Mouse (Mus musculus) midbrain, embryonic 11.5 days (tissue): ENCODE measurements around the gene Rtkn2. TPM values are rescaled to one million over a fixed set of nuclear protein-coding genes. Genes with fewer than 3 reads are reported as not detected.

ENCODE experiments used
- ATAC-seq: fragments of 200-750 bp; cut with Nextera tagmentation; 2 replicates; pipeline ENCODE4 v1.8.0; 2017; ENCODE audit warnings: moderate TSS enrichment, moderate library complexity; ENCODE audit not compliant: low FRiP score
- DNase-seq: peaks from one replicate; pipeline ENCODE4 v3.0.0; 2015; ENCODE audit warnings: low spot score; ENCODE audit errors: missing footprints
- H3K27ac ChIP-seq: fragments of 300-500 bp; sonication (generic); 2 replicates; pipeline ENCODE4 v1.5.1; 2014; ENCODE audit warnings: low read depth, low read length
- H3K27me3 ChIP-seq: fragments of 300-500 bp; sonication (generic); 2 replicates; pipeline ENCODE4 v1.6.1; 2014; ENCODE audit warnings: mild to moderate bottlenecking, low read length, moderate library complexity, mixed read lengths; ENCODE audit not compliant: control insufficient read depth, insufficient read depth
- H3K36me3 ChIP-seq: fragments of 300-500 bp; sonication (generic); 2 replicates; pipeline ENCODE4 v1.6.1; 2014; ENCODE audit warnings: mild to moderate bottlenecking, low read length, moderate library complexity, mixed read lengths; ENCODE audit not compliant: control insufficient read depth, insufficient read depth
- H3K4me1 ChIP-seq: fragments of 300-500 bp; sonication (generic); 2 replicates; pipeline ENCODE4 v1.6.1; 2014; ENCODE audit warnings: low read length; ENCODE audit not compliant: control insufficient read depth, insufficient read depth
- H3K4me2 ChIP-seq: fragments of 300-500 bp; sonication (generic); 2 replicates; pipeline ENCODE4 v1.6.1; 2014; ENCODE audit warnings: mild to moderate bottlenecking, moderate library complexity
- H3K4me3 ChIP-seq: fragments of 300-500 bp; sonication (generic); 2 replicates; pipeline ENCODE4 v1.5.1; 2014; ENCODE audit warnings: low read depth, low read length
- H3K9ac ChIP-seq: fragments of 300-500 bp; sonication (generic); 2 replicates; pipeline ENCODE4 v1.6.1; 2014; ENCODE audit warnings: low read length
- H3K9me3 ChIP-seq: fragments of 300-500 bp; sonication (generic); 2 replicates; pipeline ENCODE4 v1.6.1; 2016; ENCODE audit warnings: low read length; ENCODE audit not compliant: control insufficient read depth
- WGBS: fragments of 180-500 bp; shearing (Covaris S2); extraction: QIAGEN DNeasy Blood & Tissue Kit; methylation state at CpG from one replicate; pipeline ENCODE4 v1.1.7; 2014; 5-methylcytosine and 5-hydroxymethylcytosine counted together
- polyA plus RNA-seq: library from polyadenylated mRNA; unstranded; fragments of >200 nt; fragmentation: Nextera tagmentation; extraction: Ambion mirVana; gene quantifications from 2 replicates; pipeline ENCODE4 v1.2.1, GENCODE M21; 2014

The Rtkn2 gene
- polyA plus RNA-seq, 1 experiment from 2014 or later, result 19.9 TPM

GRCm38 (mm10) chr10:68028327-68029080 lies 49.1 kb downstream of the Rtkn2 start:
- Histone ChIP-seq H3K27me3 (no peaks in the 10 kb centered on the region), H3K4me3 (no peak overlapping the region), H3K4me2 (no peak overlapping the region), H3K9me3 (no peaks in the 10 kb centered on the region), H3K4me1 (no peaks in the 10 kb centered on the region), H3K36me3 (peaks cover 4% of the 10 kb centered on the region), H3K27ac (no peak overlapping the region), H3K9ac (no peak overlapping the region)
- ATAC-seq (0 out of 2 replicates have a peak, but pooled peaks have one; percentile 22), DNase-seq (no peak)
- 83% methylated on average over 12 of the region's 12 CpGs for WGBS

- Histone ChIP-seq H3K9me3 (no peaks in the 10 kb centered on the region), H3K36me3 (peaks cover 4% of the 10 kb centered on the region), H3K27ac (no peak overlapping the region), H3K4me2 (no peak overlapping the region), H3K4me1 (no peaks in the 10 kb centered on the region), H3K27me3 (no peaks in the 10 kb centered on the region), H3K4me3 (no peak overlapping the region), H3K9ac (no peak overlapping the region)
- ATAC-seq (0 out of 2 replicates have a peak, but pooled peaks have one; percentile 19), DNase-seq (no peak)
- WGBS, result 95% methylated on average over 5 of the region's 5 CpGs
Observed at GRCm38 (mm10) chr10:68029081-68029626, 49.8 kb downstream of the Rtkn2 start.

- Histone ChIP-seq H3K4me1 (no peaks in the 10 kb centered on the region), H3K4me3 (no peak overlapping the region), H3K27ac (no peak overlapping the region), H3K27me3 (no peaks in the 10 kb centered on the region), H3K4me2 (no peak overlapping the region), H3K9ac (no peak overlapping the region), H3K9me3 (no peaks in the 10 kb centered on the region), H3K36me3 (peaks cover 4% of the 10 kb centered on the region)
- no peak for ATAC-seq
- DNase-seq, result no peak
- WGBS, result 88% methylated on average over 6 of the region's 6 CpGs
Observed at GRCm38 (mm10) chr10:68030027-68030426, 50.7 kb downstream of the Rtkn2 start.

DNA sequence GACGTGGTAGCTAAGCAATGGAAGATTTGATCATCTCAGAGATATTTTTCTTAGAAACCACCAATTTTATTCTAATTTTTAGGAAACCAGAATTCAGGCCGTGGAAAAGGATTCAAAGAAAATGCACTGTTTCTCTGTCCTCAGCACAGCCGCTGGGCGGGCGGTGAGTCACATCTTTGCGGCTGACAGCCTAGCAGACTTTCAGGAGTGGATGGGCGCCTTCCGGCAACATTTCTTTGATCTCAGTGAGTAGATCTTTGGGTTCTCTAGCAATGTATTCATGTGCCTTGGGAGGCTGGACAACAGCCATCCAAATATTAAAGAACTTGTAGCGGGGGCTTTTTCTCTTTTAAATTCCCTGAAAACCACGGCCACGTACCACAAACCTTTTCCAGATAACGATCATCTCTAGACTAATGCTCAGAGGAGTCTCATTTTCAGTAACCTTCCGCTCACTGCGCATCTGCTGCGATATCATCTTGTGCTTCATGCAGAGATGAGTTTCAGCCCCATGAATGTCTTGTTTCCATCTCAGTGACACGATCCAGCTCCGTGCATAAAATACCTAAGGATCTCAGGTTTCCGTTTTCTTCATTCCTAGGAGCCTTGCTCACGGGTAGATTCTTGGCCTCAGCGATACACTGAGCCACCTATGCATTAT lies 56.5 kb downstream of the Rtkn2 start:
- H3K36me3 ChIP-seq, result no peaks in the 10 kb centered on the region; the same call in 1 of the 2 replicates
- no peak overlapping the region for H3K27ac ChIP-seq
- no peaks in the 10 kb centered on the region for H3K9me3 ChIP-seq
- no peak overlapping the region for H3K4me2 ChIP-seq
- no peak overlapping the region for H3K4me3 ChIP-seq
- WGBS, result 97% methylated on average over 20 of the region's 20 CpGs
- no peak overlapping the region for H3K9ac ChIP-seq
- peaks cover 6% of the 10 kb centered on the region for H3K4me1 ChIP-seq
- H3K27me3 ChIP-seq, result no peaks in the 10 kb centered on the region
- DNase-seq, result no peak
- no peak for ATAC-seq

GRCm38 (mm10) chr10:68036368-68036980 lies 57.1 kb downstream of the Rtkn2 start:
- H3K27ac ChIP-seq, result no peak overlapping the region
- H3K9me3 ChIP-seq, result no peaks in the 10 kb centered on the region
- no peaks in the 10 kb centered on the region; the same call in 1 of the 2 replicates for H3K36me3 ChIP-seq
- DNase-seq, result no peak
- no peak overlapping the region for H3K4me3 ChIP-seq
- H3K4me2 ChIP-seq, result no peak overlapping the region
- H3K4me1 ChIP-seq, result peaks cover 6% of the 10 kb centered on the region
- WGBS, result 94% methylated on average over 17 of the region's 17 CpGs
- H3K27me3 ChIP-seq, result no peaks in the 10 kb centered on the region
- no peak overlapping the region for H3K9ac ChIP-seq
- no peak for ATAC-seq

- peaks cover 9% of the 10 kb centered on the region for H3K4me1 ChIP-seq
- H3K36me3 ChIP-seq, result no peaks in the 10 kb centered on the region; the same call in 1 of the 2 replicates
- WGBS, result 66% methylated on average over 8 of the region's 8 CpGs
- ATAC-seq (peak; percentile 54), DNase-seq (no peak)
- no peak overlapping the region; the same call in 1 of the 2 replicates for H3K27ac ChIP-seq
- no peak overlapping the region for H3K4me3 ChIP-seq
- H3K4me2 ChIP-seq, result no peak overlapping the region
- H3K27me3 ChIP-seq, result no peaks in the 10 kb centered on the region
- H3K9me3 ChIP-seq, result no peaks in the 10 kb centered on the region
- no peak overlapping the region for H3K9ac ChIP-seq
Observed at GRCm38 (mm10) chr10:68038997-68039624, 59.7 kb downstream of the Rtkn2 start.

DNA sequence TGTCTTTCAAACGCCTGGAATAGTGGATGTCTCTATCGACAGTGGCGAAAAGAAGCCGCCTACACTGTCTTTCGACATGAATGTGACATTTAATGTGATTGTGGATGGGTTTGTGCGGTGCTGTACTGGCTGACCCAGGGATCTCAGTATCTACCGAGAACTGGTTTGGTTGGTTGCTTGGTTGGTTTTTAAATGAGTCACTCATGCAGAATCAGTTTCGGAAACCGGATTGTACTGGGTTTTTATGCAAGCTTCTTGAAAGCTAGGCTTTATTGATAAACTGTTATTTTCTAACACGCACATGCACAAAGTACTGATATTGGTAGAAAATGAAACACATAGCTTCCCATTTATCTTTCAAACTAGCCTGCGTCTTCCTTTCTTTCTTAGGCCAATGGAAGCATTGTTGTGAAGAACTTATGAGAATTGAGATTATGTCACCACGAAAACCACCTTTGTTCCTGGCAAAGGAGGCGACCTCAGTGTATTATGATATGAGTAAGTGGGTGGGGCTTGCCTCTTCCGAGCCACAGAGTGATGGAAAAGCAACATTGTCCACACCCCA lies 60.4 kb downstream of the Rtkn2 start:
- H3K4me2 ChIP-seq, result no peak overlapping the region
- H3K4me1 ChIP-seq, result peaks cover 9% of the 10 kb centered on the region
- no peak overlapping the region for H3K9ac ChIP-seq
- DNase-seq (no peak), ATAC-seq (0 out of 2 replicates have a peak, but pooled peaks have one; percentile 36)
- H3K27me3 ChIP-seq, result no peaks in the 10 kb centered on the region
- no peaks in the 10 kb centered on the region for H3K9me3 ChIP-seq
- no peaks in the 10 kb centered on the region; the same call in 1 of the 2 replicates for H3K36me3 ChIP-seq
- no peak overlapping the region; the same call in 1 of the 2 replicates for H3K27ac ChIP-seq
- 68% methylated on average over 14 of the region's 14 CpGs for WGBS
- H3K4me3 ChIP-seq, result no peak overlapping the region

DNA sequence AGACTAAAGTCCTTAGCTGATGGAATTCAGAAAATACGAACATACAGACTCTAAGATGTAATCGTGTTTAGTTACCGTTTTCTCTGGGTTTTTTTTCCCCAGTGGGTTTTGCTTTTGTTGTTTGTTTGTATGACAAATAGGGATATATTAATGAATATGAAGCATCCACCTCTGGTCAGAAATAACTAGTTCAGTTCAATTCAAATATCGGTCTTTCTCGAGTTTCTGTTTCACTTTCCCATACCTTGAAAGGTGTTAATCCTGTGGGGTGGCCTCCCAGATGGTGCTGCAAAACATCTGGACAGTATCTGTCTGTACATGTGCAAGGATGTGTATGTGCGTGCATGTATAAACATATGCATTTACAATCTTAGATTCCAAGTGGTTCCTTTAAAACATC lies 61.0 kb downstream of the Rtkn2 start:
- H3K4me2 ChIP-seq, result no peak overlapping the region
- 92% methylated on average over 6 of the region's 6 CpGs for WGBS

More for the DNA sequence above, 61.0 kb downstream of the Rtkn2 start:
- ATAC-seq (no peak), DNase-seq (no peak)
- H3K9me3 ChIP-seq, result no peaks in the 10 kb centered on the region
- no peak overlapping the region for H3K27ac ChIP-seq
- H3K4me1 ChIP-seq, result peaks cover 9% of the 10 kb centered on the region
- H3K27me3 ChIP-seq, result no peaks in the 10 kb centered on the region
- no peak overlapping the region for H3K9ac ChIP-seq
- no peak overlapping the region for H3K4me3 ChIP-seq
- peaks cover 3% of the 10 kb centered on the region for H3K36me3 ChIP-seq
